Mouse (Mus musculus) bone marrow, adult 2 months (tissue): ENCODE data around the gene Tmem115. TPM values are rescaled to one million over a fixed set of nuclear protein-coding genes. Genes with fewer than 3 reads are reported as not detected.

Experiments used
- H3K27ac ChIP-seq: fragments of 200-500 bp; 2 replicates; pipeline ENCODE4 v1.5.1; 2012; ENCODE audit warnings: low read depth, mild to moderate bottlenecking, control low read depth, inconsistent platforms, low read length; ENCODE audit not compliant: control insufficient read depth, poor library complexity, insufficient read depth
- H3K4me1 ChIP-seq: fragments of 200-500 bp; 2 replicates; pipeline ENCODE4 v1.6.1; 2011; ENCODE audit warnings: low read length; ENCODE audit not compliant: control insufficient read depth, insufficient read depth
- H3K4me3 ChIP-seq: fragments of 200-500 bp; replicated peaks from 2 replicates; pipeline ENCODE3; 2011; ENCODE audit warnings: mild to moderate bottlenecking, low read depth, low read length, control low read depth; ENCODE audit not compliant: control insufficient read depth
- CTCF ChIP-seq: fragments of 200-500 bp; IDR thresholded peaks from 2 replicates; pipeline ENCODE4 v1.5.1; 2011; ENCODE audit warnings: low read length, control low read depth; ENCODE audit not compliant: control insufficient read depth, insufficient read depth
- POLR2A ChIP-seq: fragments of 200-500 bp; IDR thresholded peaks from 2 replicates; pipeline ENCODE4 v1.6.1; 2011; ENCODE audit warnings: low read depth, mild to moderate bottlenecking, control low read depth, low read length, borderline replicate concordance; ENCODE audit not compliant: control insufficient read depth
- WGBS: fragments of 180-500 bp; shearing (Covaris S2); methylation state at CpG from one replicate; pipeline ENCODE4 v1.1.7; 2018; 5-methylcytosine and 5-hydroxymethylcytosine counted together
- polyA plus RNA-seq: library from polyadenylated mRNA; stranded (reverse); fragments of >200 nt; gene quantifications from 2 replicates; pipeline ENCODE4 v1.2.4, GENCODE M21; 2011; ENCODE audit warnings: low replicate concordance; ENCODE audit not compliant: missing spikeins, insufficient read depth, insufficient read length

The Tmem115 gene
- polyA plus RNA-seq, 1 experiment, result 6.6 TPM

GRCm38 (mm10) chr9:107582509-107583062, 48.8 kb downstream of the Tmem115 start:
- TF ChIP-seq POLR2A (no peak), CTCF (no peak)
- peak overlapping the region; percentile 56 for H3K27ac ChIP-seq
- H3K4me3 ChIP-seq, result no peak overlapping the region
- WGBS, result 77% methylated on average over 7 of the region's 7 CpGs
- H3K4me1 ChIP-seq, result peaks cover 1% of the 10 kb centered on the region; the same call in 1 of the 2 replicates

GRCm38 (mm10) chr9:107583174-107583573, 49.4 kb downstream of the Tmem115 start:
- Histone ChIP-seq H3K4me1 (peaks cover 1% of the 10 kb centered on the region; the same call in 1 of the 2 replicates), H3K4me3 (no peak overlapping the region), H3K27ac (no peak overlapping the region; the same call in 1 of the 2 replicates)
- 92% methylated on average over 14 of the region's 14 CpGs for WGBS
- no peak for TF ChIP-seq POLR2A
- no peak for TF ChIP-seq CTCF

- Histone ChIP-seq H3K4me1 (peaks cover 1% of the 10 kb centered on the region; the same call in 1 of the 2 replicates), H3K27ac (peak overlapping the region; percentile 73), H3K4me3 (peak overlapping the region; percentile 48)
- 84% methylated on average over 5 of the region's 5 CpGs for WGBS
- no peak for TF ChIP-seq POLR2A
- no peak for TF ChIP-seq CTCF
These were observed 52.8 kb downstream of the Tmem115 start for GRCm38 (mm10) chr9:107586504-107586903.

DNA sequence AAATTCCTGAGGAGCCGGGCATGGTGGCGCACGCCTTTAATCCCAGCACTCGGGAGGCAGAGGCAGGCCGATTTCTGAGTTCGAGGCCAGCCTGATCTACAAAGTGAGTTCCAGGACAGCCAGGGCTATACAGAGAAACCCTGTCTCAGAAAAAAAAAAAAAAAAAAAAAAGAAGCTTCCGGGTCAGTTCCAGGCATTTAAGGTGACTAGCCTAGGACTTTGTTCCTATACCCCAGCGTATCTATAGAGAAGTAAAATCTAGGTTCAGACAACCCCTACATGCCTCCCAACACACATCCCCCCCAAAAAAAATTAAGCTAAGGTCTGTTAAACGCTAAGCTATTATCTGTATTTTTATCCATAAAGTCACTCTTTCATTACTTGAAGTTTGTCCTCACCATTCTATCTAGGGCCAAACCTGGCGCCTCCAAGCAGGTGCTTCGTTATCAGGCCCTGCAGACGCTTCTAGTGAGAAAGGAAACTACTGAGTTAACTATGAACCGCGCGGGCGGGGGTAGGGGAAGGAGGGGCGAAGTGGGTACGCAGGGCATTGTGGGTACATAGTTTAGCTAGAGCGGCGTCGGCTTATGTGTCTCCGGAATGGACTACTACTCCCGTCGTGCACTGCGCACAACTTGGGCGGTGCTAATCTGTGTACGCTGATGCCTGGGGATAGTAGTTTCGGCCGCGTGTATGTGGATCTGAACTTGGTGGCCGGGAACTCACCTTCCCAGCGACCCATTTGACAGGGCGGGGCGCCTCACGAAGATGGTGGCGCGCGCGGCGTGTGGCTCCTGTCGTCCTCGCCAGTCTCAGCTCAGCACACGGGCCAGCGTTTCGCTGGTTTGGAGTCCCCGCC, 53.5 kb downstream of the Tmem115 start, which contains the start of gene Ifrd2:
Gene Ifrd2 (plus strand): TSS at position 669 of the 859 bp plus-strand sequence.
- Histone ChIP-seq H3K4me1 (peaks cover 1% of the 10 kb centered on the region; the same call in 1 of the 2 replicates), H3K27ac (peak within 1 kb of the TSS; percentile 89), H3K4me3 (peak within 1 kb of the TSS; percentile 79)
- 10% methylated on average over 46 of the region's 46 CpGs for WGBS
- no peak for TF ChIP-seq CTCF
- peak; percentile 93 for TF ChIP-seq POLR2A

DNA sequence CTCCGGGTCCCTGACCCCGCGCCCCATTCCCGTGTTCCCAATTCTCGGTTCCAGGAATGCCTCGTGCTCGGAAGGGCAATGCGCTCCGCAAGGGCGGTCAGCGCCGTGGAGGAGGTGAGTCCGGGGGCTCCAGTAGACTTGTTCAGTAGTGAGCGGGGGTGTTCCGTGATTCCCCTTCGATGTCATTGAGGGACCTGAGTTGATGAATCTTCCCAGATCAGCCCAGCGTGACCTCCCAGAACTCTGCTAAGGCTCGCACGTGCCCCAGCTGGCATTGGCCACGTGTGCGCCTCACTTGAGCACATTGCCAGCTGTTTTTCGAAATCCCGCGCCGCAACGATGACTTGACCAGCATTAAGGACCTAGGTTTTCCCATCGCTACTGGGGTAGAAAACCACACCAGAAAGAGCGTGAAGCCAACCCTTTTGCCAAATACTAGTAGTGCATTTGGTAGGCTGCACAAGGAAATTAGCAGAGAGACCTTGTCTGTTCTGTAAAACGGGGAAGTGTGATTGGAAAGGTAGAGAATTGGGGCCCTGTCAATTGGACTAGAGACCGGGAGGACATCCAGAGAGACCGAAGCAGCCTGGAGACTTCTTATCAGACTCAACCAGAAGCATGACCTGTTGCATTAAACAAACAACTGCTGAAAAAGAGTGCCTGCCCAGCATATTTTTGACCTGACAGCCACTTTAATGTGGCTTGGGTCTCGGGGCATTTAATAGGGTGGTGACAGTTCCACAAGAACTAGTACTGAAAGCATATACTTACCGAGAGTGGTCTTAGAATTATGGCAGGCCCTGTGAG, 54.3 kb downstream of the Tmem115 start:
- Histone ChIP-seq H3K4me1 (peaks cover 1% of the 10 kb centered on the region; the same call in 1 of the 2 replicates), H3K27ac (peak overlapping the region; percentile 89), H3K4me3 (peak overlapping the region; percentile 79)
- no peak for TF ChIP-seq CTCF
- TF ChIP-seq POLR2A, result no peak
- WGBS, result under 1% methylated on average over 33 of the region's 33 CpGs

Other genes starting within 250 kb of the Tmem115 start
- gene Mapkapk3, start 244.1 kb upstream of the Tmem115 start, polyA plus RNA-seq, result 16.9 and 46.9 TPM in 2 replicates
- gene Cish, start 237.9 kb upstream of the Tmem115 start, polyA plus RNA-seq, result 2.5 and 7.0 TPM in 2 replicates
- gene Hemk1, start 195.6 kb upstream of the Tmem115 start, polyA plus RNA-seq, result 18.2 and 30.2 TPM in 2 replicates
- gene 6430571L13Rik, start 193.3 kb upstream of the Tmem115 start, polyA plus RNA-seq, result not detected in 2 replicates
- gene Cacna2d2, start 134.3 kb upstream of the Tmem115 start, polyA plus RNA-seq, result not detected in 2 replicates
- gene Cyb561d2, start 8.2 kb downstream of the Tmem115 start, polyA plus RNA-seq, result 6.0 and 10.3 TPM in 2 replicates
- gene Nprl2, start 8.3 kb downstream of the Tmem115 start, polyA plus RNA-seq, result 9.3 and 24.6 TPM in 2 replicates
- not detected in 2 replicates for gene Zmynd10, start 13.4 kb downstream of the Tmem115 start, polyA plus RNA-seq
- gene Rassf1, start 17.6 kb downstream of the Tmem115 start, polyA plus RNA-seq, result 31.3 and 32.3 TPM in 2 replicates
- gene Tusc2, start 29.3 kb downstream of the Tmem115 start, polyA plus RNA-seq, result 15.0 and 22.1 TPM in 2 replicates
- gene Hyal2, start 34.0 kb downstream of the Tmem115 start, polyA plus RNA-seq, result 6.8 and 7.2 TPM in 2 replicates
- 2.9 and 8.5 TPM in 2 replicates for gene Hyal1, start 43.0 kb downstream of the Tmem115 start, polyA plus RNA-seq
- 14.9 and 34.9 TPM in 2 replicates for gene Naa80, start 44.9 kb downstream of the Tmem115 start, polyA plus RNA-seq
- gene Hyal3, start 46.9 kb downstream of the Tmem115 start, polyA plus RNA-seq, result 2.8 TPM in 1 of 2 replicates, not detected in the other
- 172 and 173 TPM in 2 replicates for gene Ifrd2, start 53.7 kb downstream of the Tmem115 start, polyA plus RNA-seq
- 2.1 TPM in 1 of 2 replicates, not detected in the other for gene Sema3b, start 75.3 kb downstream of the Tmem115 start, polyA plus RNA-seq
- 198 and 273 TPM in 2 replicates for gene Gnai2, start 101.4 kb downstream of the Tmem115 start, polyA plus RNA-seq
- gene Slc38a3, start 135.6 kb downstream of the Tmem115 start, polyA plus RNA-seq, result 1.8 and 4.7 TPM in 2 replicates
- not detected in 2 replicates for gene Gnat1, start 145.8 kb downstream of the Tmem115 start, polyA plus RNA-seq
- 3.6 and 5.0 TPM in 2 replicates for gene Sema3f, start 176.5 kb downstream of the Tmem115 start, polyA plus RNA-seq
- 97.6 and 118 TPM in 2 replicates for gene Rbm5, start 237.1 kb downstream of the Tmem115 start, polyA plus RNA-seq